Mouse (Mus musculus) embryonic facial prominence, embryonic 13.5 days (tissue): ENCODE measurements around the gene Foxo3. TPM values are rescaled to one million over a fixed set of nuclear protein-coding genes. Genes with fewer than 3 reads are reported as not detected.

Experiments used
- ATAC-seq: fragments of 200-750 bp; cut with Nextera tagmentation; 2 replicates; pipeline ENCODE4 v1.8.0; 2017; ENCODE audit warnings: low read depth; ENCODE audit not compliant: insufficient number of reproducible peaks, insufficient read depth, low FRiP score, low TSS enrichment
- H3K27ac ChIP-seq: fragments of 300-500 bp; sonication (generic); 2 replicates; pipeline ENCODE4 v1.5.1; 2015; ENCODE audit warnings: moderate library complexity, mild to moderate bottlenecking, inconsistent platforms
- H3K27me3 ChIP-seq: fragments of 300-500 bp; sonication (generic); 2 replicates; pipeline ENCODE4 v1.6.1; 2015; ENCODE audit warnings: mild to moderate bottlenecking, inconsistent platforms
- H3K36me3 ChIP-seq: fragments of 300-500 bp; sonication (generic); 2 replicates; pipeline ENCODE4 v1.6.1; 2015; ENCODE audit warnings: mild to moderate bottlenecking, inconsistent platforms
- H3K4me1 ChIP-seq: fragments of 300-500 bp; sonication (generic); 2 replicates; pipeline ENCODE4 v1.6.1; 2015; ENCODE audit warnings: inconsistent platforms
- H3K4me2 ChIP-seq: fragments of 300-500 bp; sonication (generic); 2 replicates; pipeline ENCODE4 v1.6.1; 2015; ENCODE audit warnings: moderate library complexity, mild to moderate bottlenecking, inconsistent platforms
- H3K4me3 ChIP-seq: fragments of 300-500 bp; sonication (generic); 2 replicates; pipeline ENCODE4 v1.5.1; 2015; ENCODE audit warnings: mild to moderate bottlenecking, inconsistent platforms
- H3K9ac ChIP-seq: fragments of 300-500 bp; sonication (generic); 2 replicates; pipeline ENCODE4 v1.6.1; 2015; ENCODE audit warnings: mild to moderate bottlenecking, inconsistent platforms
- H3K9me3 ChIP-seq: fragments of 300-500 bp; sonication (generic); 2 replicates; pipeline ENCODE4 v1.6.1; 2016; ENCODE audit warnings: inconsistent platforms
- WGBS: fragments of 180-500 bp; shearing (Covaris S2); methylation state at CpG from one replicate; pipeline ENCODE4 v1.1.7; 2015; ENCODE audit warnings: mixed read lengths; 5-methylcytosine and 5-hydroxymethylcytosine counted together
- polyA plus RNA-seq: library from polyadenylated mRNA; unstranded; fragments of >200 nt; fragmentation: Nextera tagmentation; extraction: Ambion mirVana; gene quantifications from 2 replicates; pipeline ENCODE4 v1.2.1, GENCODE M21; 2015

Gene Foxo3
- polyA plus RNA-seq, 1 experiment from 2014 or later: 8.0 TPM

- no peak overlapping the region for H3K4me2 ChIP-seq
- 83% methylated on average over 1 of the region's 1 CpGs for WGBS
- H3K36me3 ChIP-seq: no peaks in the 10 kb centered on the region
- H3K27me3 ChIP-seq: no peaks in the 10 kb centered on the region; the same call in 1 of the 2 replicates
- H3K4me1 ChIP-seq: no peaks in the 10 kb centered on the region
- peaks cover 8% of the 10 kb centered on the region; the same call in 1 of the 2 replicates for H3K9me3 ChIP-seq
- ATAC-seq: no peak
- H3K9ac ChIP-seq: no peak overlapping the region
- H3K4me3 ChIP-seq: no peak overlapping the region
- H3K27ac ChIP-seq: no peak overlapping the region
Measured at GRCm38 (mm10) chr10:42297954-42298353, 21.4 kb upstream of the Foxo3 start.

GRCm38 (mm10) chr10:42297109-42297508, 20.6 kb upstream of the Foxo3 start:
- Histone ChIP-seq H3K4me2 (no peak overlapping the region), H3K4me1 (no peaks in the 10 kb centered on the region), H3K9me3 (peaks cover 8% of the 10 kb centered on the region; the same call in 1 of the 2 replicates), H3K27ac (no peak overlapping the region), H3K4me3 (no peak overlapping the region), H3K9ac (no peak overlapping the region), H3K27me3 (no peaks in the 10 kb centered on the region; the same call in 1 of the 2 replicates), H3K36me3 (no peaks in the 10 kb centered on the region)
- 86% methylated on average over 2 of the region's 2 CpGs for WGBS
- no peak for ATAC-seq

GRCm38 (mm10) chr10:42296559-42296958, 20.0 kb upstream of the Foxo3 start:
- no peak for ATAC-seq
- Histone ChIP-seq H3K36me3 (no peaks in the 10 kb centered on the region), H3K9me3 (peaks cover 8% of the 10 kb centered on the region; the same call in 1 of the 2 replicates), H3K4me2 (no peak overlapping the region), H3K27ac (no peak overlapping the region), H3K9ac (no peak overlapping the region), H3K4me3 (no peak overlapping the region), H3K27me3 (no peaks in the 10 kb centered on the region; the same call in 1 of the 2 replicates), H3K4me1 (no peaks in the 10 kb centered on the region)
- 49% methylated on average over 4 of the region's 4 CpGs for WGBS

GRCm38 (mm10) chr10:42295028-42295427, 18.5 kb upstream of the Foxo3 start:
- 0% methylated on average over 1 of the region's 1 CpGs for WGBS
- no peak for ATAC-seq
- H3K4me2 ChIP-seq: no peak overlapping the region

GRCm38 (mm10) chr10:42294392-42294791, 17.8 kb upstream of the Foxo3 start:
- Histone ChIP-seq H3K36me3 (no peaks in the 10 kb centered on the region), H3K9me3 (peaks cover 8% of the 10 kb centered on the region; the same call in 1 of the 2 replicates), H3K4me3 (no peak overlapping the region), H3K9ac (no peak overlapping the region), H3K27me3 (no peaks in the 10 kb centered on the region; the same call in 1 of the 2 replicates), H3K4me1 (no peaks in the 10 kb centered on the region), H3K27ac (no peak overlapping the region), H3K4me2 (no peak overlapping the region)
- WGBS: 57% methylated on average over 2 of the region's 2 CpGs
- ATAC-seq: no peak

More at GRCm38 (mm10) chr10:42295028-42295427, 18.5 kb upstream of the Foxo3 start:
- Histone ChIP-seq H3K27ac (no peak overlapping the region), H3K4me1 (no peaks in the 10 kb centered on the region), H3K9me3 (peaks cover 8% of the 10 kb centered on the region; the same call in 1 of the 2 replicates), H3K4me3 (no peak overlapping the region), H3K9ac (no peak overlapping the region), H3K27me3 (no peaks in the 10 kb centered on the region; the same call in 1 of the 2 replicates), H3K36me3 (no peaks in the 10 kb centered on the region)

GRCm38 (mm10) chr10:42293877-42294276, 17.3 kb upstream of the Foxo3 start:
- no peak for ATAC-seq
- 65% methylated on average over 4 of the region's 4 CpGs for WGBS
- no peak overlapping the region for H3K9ac ChIP-seq
- no peaks in the 10 kb centered on the region for H3K36me3 ChIP-seq
- H3K4me2 ChIP-seq: no peak overlapping the region
- no peaks in the 10 kb centered on the region; the same call in 1 of the 2 replicates for H3K27me3 ChIP-seq
- H3K27ac ChIP-seq: no peak overlapping the region
- H3K9me3 ChIP-seq: peaks cover 8% of the 10 kb centered on the region; the same call in 1 of the 2 replicates
- H3K4me1 ChIP-seq: no peaks in the 10 kb centered on the region
- H3K4me3 ChIP-seq: no peak overlapping the region

GRCm38 (mm10) chr10:42291360-42291759, 14.8 kb upstream of the Foxo3 start:
- Histone ChIP-seq H3K9ac (no peak overlapping the region), H3K4me3 (no peak overlapping the region), H3K27ac (no peak overlapping the region), H3K36me3 (no peaks in the 10 kb centered on the region), H3K9me3 (peaks cover 1% of the 10 kb centered on the region; the same call in 1 of the 2 replicates), H3K4me1 (no peaks in the 10 kb centered on the region), H3K4me2 (no peak overlapping the region), H3K27me3 (no peaks in the 10 kb centered on the region; the same call in 1 of the 2 replicates)
- ATAC-seq: no peak
- 64% methylated on average over 5 of the region's 5 CpGs for WGBS

GRCm38 (mm10) chr10:42287666-42288065, 11.1 kb upstream of the Foxo3 start:
- 53% methylated on average over 1 of the region's 1 CpGs for WGBS
- Histone ChIP-seq H3K9ac (no peak overlapping the region), H3K27ac (no peak overlapping the region), H3K9me3 (peaks cover 15% of the 10 kb centered on the region), H3K27me3 (no peaks in the 10 kb centered on the region), H3K4me2 (no peak overlapping the region), H3K4me1 (no peaks in the 10 kb centered on the region), H3K36me3 (no peaks in the 10 kb centered on the region), H3K4me3 (no peak overlapping the region)
- ATAC-seq: no peak

GRCm38 (mm10) chr10:42278307-42278850, 1.8 kb upstream of the Foxo3 start:
- WGBS: 1% methylated on average over 38 of the region's 38 CpGs
- Histone ChIP-seq H3K4me3 (peak overlapping the region; percentile 79), H3K4me2 (peak overlapping the region; percentile 98), H3K4me1 (peaks cover 20% of the 10 kb centered on the region), H3K36me3 (0 out of 2 replicates have a peak, but pooled peaks cover under 1% of the 10 kb centered on the region), H3K27ac (peak overlapping the region; percentile 98), H3K27me3 (0 out of 2 replicates have a peak, but pooled peaks cover 4% of the 10 kb centered on the region), H3K9me3 (no peaks in the 10 kb centered on the region), H3K9ac (peak overlapping the region; percentile 88)
- ATAC-seq: no peak

- Histone ChIP-seq H3K36me3 (0 out of 2 replicates have a peak, but pooled peaks cover 3% of the 10 kb centered on the region), H3K4me3 (peak overlapping the region; percentile 79), H3K9me3 (no peaks in the 10 kb centered on the region), H3K9ac (peak overlapping the region; percentile 88), H3K4me2 (peak overlapping the region; percentile 98), H3K27me3 (0 out of 2 replicates have a peak, but pooled peaks cover 4% of the 10 kb centered on the region), H3K27ac (peak overlapping the region; percentile 98), H3K4me1 (peaks cover 21% of the 10 kb centered on the region)
- peak; percentile 91 for ATAC-seq
- under 1% methylated on average over 77 of the region's 78 CpGs for WGBS
Measured at GRCm38 (mm10) chr10:42277476-42278306, 1.1 kb upstream of the Foxo3 start.

GRCm38 (mm10) chr10:42275871-42276501, 569 bp downstream of the Foxo3 start:
- Histone ChIP-seq H3K27me3 (0 out of 2 replicates have a peak, but pooled peaks cover 4% of the 10 kb centered on the region), H3K9me3 (no peaks in the 10 kb centered on the region), H3K4me2 (peak overlapping the region; percentile 98), H3K9ac (peak overlapping the region; percentile 88), H3K4me1 (peaks cover 34% of the 10 kb centered on the region), H3K4me3 (peak overlapping the region; percentile 79), H3K36me3 (0 out of 2 replicates have a peak, but pooled peaks cover 3% of the 10 kb centered on the region), H3K27ac (peak overlapping the region; percentile 98)
- ATAC-seq: no peak
- 0% methylated on average over 37 of the region's 40 CpGs for WGBS
